Mouse (Mus musculus) ES-Bruce4 (cell line): ENCODE measurements at regions not wholly inside any gene's neighbourhood (a gene's known extent, or its start where the extent isn't known, plus 50 kb on each side); places are given as distances from the start of the nearest gene placed in this dataset.

ENCODE experiments used
- CTCF ChIP-seq: IDR thresholded peaks from one replicate; pipeline ENCODE4 v1.8.1; 2011; ENCODE audit warnings: low read depth, low read length
- EP300 ChIP-seq: IDR thresholded peaks from 2 replicates; pipeline ENCODE4 v1.6.1; 2011; ENCODE audit warnings: low read depth, low read length; ENCODE audit not compliant: insufficient read depth
- POLR2A ChIP-seq: IDR thresholded peaks from one replicate; pipeline ENCODE4 v1.8.1; 2011; ENCODE audit warnings: low read length; ENCODE audit not compliant: insufficient read depth

- TF ChIP-seq CTCF (no peak), POLR2A (no peak), EP300 (no peak)
Measured at GRCm38 (mm10) chr3:129437687-129438086, 94.5 kb upstream of the Elovl6 start.
